Comparison of ENCODE assay signal across 1 mouse cellular context in genomic region chr2:84717357-84717756, GRCm38 (mm10).
TF ChIP-seq lines count a peak whose summit lies in the region.

No protein-coding gene starts in this region.

TF ChIP-seq in MEL, 35 proteins besides CTCF, POLR2A, EP300 and RAD21 (continued from another document):
- no peak for TF ChIP-seq CHD2 (IDR thresholded peaks at IDR 0.05; ENCODE audit: low read length)
- TF ChIP-seq ELF1 (IDR thresholded peaks at IDR 0.05; ENCODE audit: low read depth, low read length), result no peak
